Mouse (Mus musculus) central nervous system, embryonic 14 days (tissue): ENCODE measurements around the gene Ercc6l. TPM values are rescaled to one million over a fixed set of nuclear protein-coding genes. Genes with fewer than 3 reads are reported as not detected.

Experiments used
- polyA plus RNA-seq: library from polyadenylated mRNA; depleted of rRNA; stranded (reverse); fragments of >200 nt; gene quantifications from 2 replicates; pipeline ENCODE4 v1.2.3, GENCODE M21; 2012; rRNA removed

The Ercc6l gene
- 2.7 and 3.1 TPM in 2 replicates for polyA plus RNA-seq

DNA sequence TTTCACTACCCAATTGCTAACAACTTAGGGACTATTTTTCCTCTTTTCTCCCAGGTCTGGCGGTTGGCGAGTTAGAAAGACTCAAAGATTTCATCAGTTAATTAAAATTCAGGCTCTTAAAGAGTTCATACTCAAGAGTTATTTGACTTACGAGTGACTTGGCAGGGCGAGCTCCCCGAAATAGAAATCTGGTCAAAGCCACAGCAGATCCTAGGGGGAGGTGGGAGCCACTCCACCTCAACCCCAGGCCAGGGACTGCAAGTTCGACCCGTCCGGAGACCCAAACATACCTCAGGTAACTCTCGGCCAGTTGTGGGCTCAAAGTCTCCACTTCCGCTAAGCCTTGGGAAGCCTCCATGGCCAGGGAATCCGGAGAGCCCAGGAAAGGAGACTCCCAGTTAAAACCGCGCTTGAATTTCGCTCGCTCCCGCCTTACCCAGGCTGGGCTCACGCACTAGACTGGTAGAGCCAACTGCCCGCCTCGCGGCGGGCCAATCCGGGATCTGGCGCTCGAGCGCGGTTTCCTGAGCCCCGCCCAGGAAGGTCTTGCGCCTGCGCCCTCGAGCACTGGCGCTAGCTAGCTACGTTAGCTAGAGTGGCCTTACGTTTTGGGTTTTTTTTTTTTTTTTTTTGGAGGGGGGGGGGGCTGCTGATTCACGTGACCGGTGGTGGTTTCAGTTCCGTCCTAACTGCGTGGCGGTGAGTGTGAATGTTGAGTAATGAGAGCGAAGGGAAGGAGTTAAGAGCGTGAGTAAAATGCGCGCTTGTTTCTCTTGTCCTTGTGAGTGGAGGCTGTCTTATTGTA, at the start of gene Ercc6l:
Gene Ercc6l, minus strand, starts transcription at position 474 of the 805 bp plus-strand sequence.

DNA sequence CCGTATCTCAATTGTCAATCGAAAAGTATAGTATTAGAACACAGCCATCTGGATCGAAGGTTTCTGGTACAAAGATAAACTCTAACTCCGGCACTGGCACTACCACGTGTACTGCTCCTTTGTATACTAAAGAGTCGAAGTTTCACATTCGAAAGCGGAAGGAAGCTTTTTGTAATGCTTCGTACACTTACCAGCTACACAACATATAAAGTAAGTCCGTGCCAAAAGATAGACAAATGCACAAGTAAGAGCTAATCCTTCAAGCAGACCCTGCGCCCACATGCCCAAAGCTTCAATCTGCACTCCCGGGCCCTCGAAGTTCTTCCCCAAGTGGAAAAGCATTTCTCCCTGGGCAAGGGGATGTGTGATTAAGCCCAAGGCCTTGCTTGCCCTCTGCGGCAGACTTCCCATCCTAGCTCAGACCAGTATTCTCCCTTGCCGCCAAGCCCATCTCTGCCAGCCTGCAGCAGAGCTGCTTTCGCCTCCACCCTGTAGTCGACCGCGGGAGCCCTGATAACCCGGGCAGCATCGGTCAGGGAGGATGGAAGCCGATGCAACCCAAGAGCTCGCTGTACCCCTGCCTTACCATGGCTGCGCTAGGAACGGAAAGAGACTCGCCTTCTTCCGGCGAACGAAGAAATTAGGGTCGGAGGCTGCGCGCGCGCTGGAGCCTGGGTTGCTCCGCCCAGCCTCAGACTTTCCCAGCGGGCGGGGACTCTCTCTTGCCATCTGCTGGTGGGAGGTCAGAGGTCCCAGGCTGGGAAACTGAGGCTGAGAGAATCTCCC, 32.0 kb upstream of the Ercc6l start, which contains the start of gene Rps4x:
Gene Rps4x, minus strand, starts transcription at position 683 of the 786 bp plus-strand sequence.

DNA sequence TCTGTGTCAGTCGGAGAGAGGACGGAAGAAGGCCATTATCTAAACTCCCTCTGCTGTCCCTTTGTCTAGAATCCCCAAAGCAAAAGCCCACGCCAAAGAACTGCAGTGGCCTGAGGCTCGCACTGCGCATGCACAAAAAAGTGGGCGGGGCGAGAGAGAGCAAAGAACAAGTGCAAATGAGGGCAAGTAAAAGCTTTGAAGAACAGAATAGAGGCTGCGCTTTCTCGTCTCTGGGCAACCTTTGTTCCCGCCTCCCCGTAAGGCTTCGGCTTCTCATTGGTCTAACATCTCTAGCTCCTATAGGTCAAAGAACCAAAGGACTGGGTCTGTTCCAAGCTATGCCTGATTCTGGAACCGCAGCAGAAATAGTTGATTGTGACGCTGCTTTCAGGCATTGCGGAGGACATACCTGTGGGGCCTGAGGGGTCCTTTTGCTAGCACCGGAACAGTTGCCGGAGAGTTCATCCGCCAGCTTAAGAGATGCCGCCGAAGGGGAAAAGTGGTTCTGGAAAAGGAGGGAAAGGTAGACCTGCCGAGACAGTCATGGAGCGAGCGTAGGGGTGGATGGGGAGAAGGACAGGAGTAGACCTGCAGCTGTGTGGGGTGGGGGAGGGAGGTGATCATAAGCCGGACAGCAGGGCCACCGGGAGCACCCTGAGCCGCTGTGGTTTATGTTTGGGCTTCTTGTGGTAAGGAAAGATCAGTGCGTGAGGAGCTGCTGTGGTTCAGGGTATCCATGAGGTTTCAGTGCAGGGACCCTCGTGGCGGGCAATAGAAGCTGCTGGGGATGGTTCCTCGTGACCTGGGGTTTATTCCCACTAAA, 37.6 kb downstream of the Ercc6l start, which contains the start of gene Pin4:
Gene Pin4, plus strand, starts transcription at position 406 of the 823 bp plus-strand sequence.

Other genes with a start within 250 kb of the Ercc6l start
- gene Rtl5, start 85.8 kb downstream of the Ercc6l start, polyA plus RNA-seq: 62.3 and 81.0 TPM in 2 replicates
- 59.2 and 66.8 TPM in 2 replicates for gene Pin4, start 37.6 kb downstream of the Ercc6l start, polyA plus RNA-seq
- gene Rps4x, start 32.3 kb upstream of the Ercc6l start, polyA plus RNA-seq: 1,117 and 1,158 TPM in 2 replicates
- 11.0 and 13.7 TPM in 2 replicates for gene Cited1, start 95.1 kb upstream of the Ercc6l start, polyA plus RNA-seq